Mouse (Mus musculus): ENCODE data around the gene Barx1. TPM values are rescaled to one million over a fixed set of nuclear protein-coding genes. Genes with fewer than 3 reads are reported as not detected.

Gene Barx1
- total RNA-seq, 4 experiments from 2014 or later: not detected

DNA sequence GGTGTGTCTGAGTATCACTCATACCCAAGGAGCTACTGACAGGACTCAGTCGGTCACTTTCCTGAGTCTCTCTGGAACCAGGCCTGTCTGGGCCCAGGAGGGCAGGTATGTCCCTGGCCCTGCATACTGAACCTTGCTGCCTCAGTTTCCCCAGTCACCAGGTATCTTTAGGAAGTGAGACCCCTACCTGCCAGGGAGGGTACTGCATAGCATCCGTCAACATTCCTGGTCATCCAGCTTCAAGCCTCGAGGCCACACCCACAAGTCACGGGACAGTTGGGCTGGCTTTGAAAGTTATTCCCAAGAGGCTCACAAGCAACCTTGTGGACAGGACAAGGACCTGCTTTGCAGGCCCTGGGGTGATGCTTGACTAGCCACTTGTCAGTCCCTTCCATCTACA is 53.3 kb downstream of the Barx1 start:
- DNase-seq (ENCODE audit: low spot score in 2 of 2): no peak

Other genes with a start within 250 kb of the Barx1 start
- gene Zfp169, start 149.5 kb upstream of the Barx1 start, total RNA-seq (2022): 10 to 100 TPM; 23.0 to 26.4 (median 24.7) TPM
- 1 to 10 TPM; 1.6 to 2.5 (median 1.9) TPM for gene A830005F24Rik, start 149.4 kb upstream of the Barx1 start, total RNA-seq (2022)
- gene Ptpdc1, start 37.3 kb upstream of the Barx1 start, total RNA-seq (2022): 10 to 100 TPM; 24.3 to 26.9 (median 25.6) TPM
- 10 to 100 TPM; 33.9 to 36.4 (median 34.3) TPM for gene Phf2, start 208.1 kb downstream of the Barx1 start, total RNA-seq (2022)

Measured in left cerebral cortex, adult 8-10 months (tissue).